Mouse (Mus musculus) heart, embryonic 13.5 days (tissue): ENCODE measurements around the gene Ist1. TPM values are rescaled to one million over a fixed set of nuclear protein-coding genes. Genes with fewer than 3 reads are reported as not detected.

ENCODE experiments used
- ATAC-seq: fragments of 200-750 bp; cut with Nextera tagmentation; 2 replicates; pipeline ENCODE4 v1.8.0; 2017; ENCODE audit warnings: moderate TSS enrichment; ENCODE audit not compliant: insufficient number of reproducible peaks, low FRiP score, low TSS enrichment; ENCODE audit errors: extremely low read depth
- H3K27ac ChIP-seq: fragments of 300-500 bp; sonication (generic); replicated peaks from 2 replicates; pipeline ENCODE4 v1.5.1; 2015; ENCODE audit warnings: moderate library complexity, mild to moderate bottlenecking, inconsistent platforms
- H3K27me3 ChIP-seq: fragments of 300-500 bp; sonication (generic); replicated peaks from 2 replicates; pipeline ENCODE4 v1.6.1; 2015; ENCODE audit warnings: mild to moderate bottlenecking, inconsistent platforms
- H3K36me3 ChIP-seq: fragments of 300-500 bp; sonication (generic); 2 replicates; pipeline ENCODE4 v1.6.1; 2015; ENCODE audit warnings: mild to moderate bottlenecking, inconsistent platforms
- H3K4me1 ChIP-seq: fragments of 300-500 bp; sonication (generic); 2 replicates; pipeline ENCODE4 v1.6.1; 2015; ENCODE audit warnings: inconsistent platforms
- H3K4me2 ChIP-seq: fragments of 300-500 bp; sonication (generic); 2 replicates; pipeline ENCODE4 v1.6.1; 2015; ENCODE audit warnings: inconsistent platforms, mild to moderate bottlenecking, moderate library complexity
- H3K4me3 ChIP-seq: fragments of 300-500 bp; sonication (generic); 2 replicates; pipeline ENCODE4 v1.5.1; 2015; ENCODE audit warnings: moderate library complexity, mild to moderate bottlenecking, inconsistent platforms
- H3K9ac ChIP-seq: fragments of 300-500 bp; sonication (generic); 2 replicates; pipeline ENCODE4 v1.6.1; 2015; ENCODE audit warnings: inconsistent platforms, mild to moderate bottlenecking, moderate library complexity
- H3K9me3 ChIP-seq: fragments of 300-500 bp; sonication (generic); 2 replicates; pipeline ENCODE4 v1.6.1; 2016; ENCODE audit warnings: inconsistent platforms
- WGBS: fragments of 180-500 bp; shearing (Covaris S2); methylation state at CpG from one replicate; pipeline ENCODE4 v1.1.7; 2015; ENCODE audit warnings: mixed read lengths; 5-methylcytosine and 5-hydroxymethylcytosine counted together
- polyA plus RNA-seq: library from polyadenylated mRNA; unstranded; fragments of >200 nt; fragmentation: Nextera tagmentation; extraction: Ambion mirVana; gene quantifications from 2 replicates; pipeline ENCODE4 v1.2.1, GENCODE M21; 2015

The Ist1 gene
- polyA plus RNA-seq, 1 experiment from 2014 or later, result 81.0 TPM

DNA sequence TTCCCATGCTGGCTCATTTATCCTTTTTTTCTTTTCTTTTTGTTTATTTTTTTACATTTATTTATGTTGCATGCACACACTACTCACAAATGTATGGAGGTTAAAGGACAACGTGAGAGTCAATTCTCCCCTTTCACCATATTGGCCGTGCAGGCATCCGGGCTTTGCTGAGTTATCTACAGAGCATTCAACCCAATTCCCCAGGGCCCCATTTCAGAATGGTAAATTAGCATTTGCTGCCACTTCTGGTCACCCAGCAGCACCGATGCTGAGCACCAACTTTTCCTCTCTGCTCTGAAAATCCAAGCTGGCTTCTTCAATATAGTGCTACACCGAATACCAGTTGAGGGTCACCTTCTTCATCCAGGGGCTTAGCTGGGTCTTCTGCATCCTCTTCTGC, 54.2 kb downstream of the Ist1 start:
- Histone ChIP-seq H3K36me3 (no peaks in the 10 kb centered on the region), H3K9me3 (no peaks in the 10 kb centered on the region), H3K4me2 (no peak overlapping the region), H3K4me3 (no peak overlapping the region), H3K27ac (no peak overlapping the region), H3K4me1 (no peaks in the 10 kb centered on the region), H3K9ac (no peak overlapping the region), H3K27me3 (peaks cover 14% of the 10 kb centered on the region)
- no peak for ATAC-seq
- WGBS, result 69% methylated on average over 5 of the region's 5 CpGs

GRCm38 (mm10) chr8:109635146-109635545, 57.9 kb downstream of the Ist1 start:
- Histone ChIP-seq H3K27ac (no peak overlapping the region), H3K4me1 (no peaks in the 10 kb centered on the region), H3K27me3 (peaks cover 5% of the 10 kb centered on the region; the same call in 1 of the 2 replicates), H3K36me3 (no peaks in the 10 kb centered on the region), H3K4me2 (no peak overlapping the region), H3K9ac (no peak overlapping the region), H3K4me3 (no peak overlapping the region), H3K9me3 (no peaks in the 10 kb centered on the region)
- 83% methylated on average over 8 of the region's 8 CpGs for WGBS
- ATAC-seq, result no peak

GRCm38 (mm10) chr8:109632498-109632897, 60.6 kb downstream of the Ist1 start:
- Histone ChIP-seq H3K4me3 (no peak overlapping the region), H3K9ac (no peak overlapping the region), H3K27me3 (0 out of 2 replicates have a peak, but pooled peaks cover 3% of the 10 kb centered on the region), H3K36me3 (no peaks in the 10 kb centered on the region), H3K4me2 (no peak overlapping the region), H3K27ac (no peak overlapping the region), H3K4me1 (no peaks in the 10 kb centered on the region), H3K9me3 (no peaks in the 10 kb centered on the region)
- WGBS, result 76% methylated on average over 5 of the region's 5 CpGs
- no peak for ATAC-seq

DNA sequence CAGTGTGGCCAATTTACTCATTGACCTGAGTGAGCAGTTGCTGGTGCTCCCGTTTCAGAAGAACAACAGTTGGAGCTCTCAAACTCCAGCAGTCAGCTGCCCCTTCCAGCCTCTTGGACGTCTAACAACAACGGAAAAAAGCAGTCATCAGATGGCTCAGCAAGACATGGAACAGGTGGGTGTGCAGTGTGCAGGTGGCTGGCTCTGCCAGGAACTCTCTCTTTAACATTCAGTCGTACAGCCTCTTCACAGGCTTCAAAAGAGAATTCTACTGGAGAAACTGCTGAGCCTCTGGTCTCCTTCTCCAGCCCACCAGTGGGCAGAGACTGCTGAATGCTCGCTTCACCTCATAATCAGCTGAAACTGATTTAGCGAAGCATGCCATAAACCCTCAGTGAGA, 64.4 kb downstream of the Ist1 start:
- 56% methylated on average over 6 of the region's 6 CpGs for WGBS
- H3K9me3 ChIP-seq, result peaks cover 11% of the 10 kb centered on the region; the same call in 1 of the 2 replicates
- H3K4me2 ChIP-seq, result no peak overlapping the region
- ATAC-seq, result no peak
- no peaks in the 10 kb centered on the region for H3K4me1 ChIP-seq
- H3K27ac ChIP-seq, result no peak overlapping the region
- 0 out of 2 replicates have a peak, but pooled peaks cover 3% of the 10 kb centered on the region for H3K27me3 ChIP-seq
- no peak overlapping the region for H3K9ac ChIP-seq
- no peak overlapping the region for H3K4me3 ChIP-seq
- H3K36me3 ChIP-seq, result no peaks in the 10 kb centered on the region

Other genes starting within 250 kb of the Ist1 start
- gene Pmfbp1, start 199.2 kb downstream of the Ist1 start, polyA plus RNA-seq, result 0.06 and 0.13 TPM in 2 replicates
- 14.3 and 14.4 TPM in 2 replicates for gene Dhx38, start 127.4 kb downstream of the Ist1 start, polyA plus RNA-seq
- 15.3 and 17.7 TPM in 2 replicates for gene Txnl4b, start 127.4 kb downstream of the Ist1 start, polyA plus RNA-seq
- gene Hp, start 114.1 kb downstream of the Ist1 start, polyA plus RNA-seq, result 0.56 and 0.61 TPM in 2 replicates
- gene Dhodh, start 84.6 kb downstream of the Ist1 start, polyA plus RNA-seq, result 33.6 and 36.7 TPM in 2 replicates
- gene Pkd1l3, start 78.7 kb downstream of the Ist1 start, polyA plus RNA-seq, result 0.06 and 0.25 TPM in 2 replicates
- gene Zfp821, start 12.3 kb upstream of the Ist1 start, polyA plus RNA-seq, result 18.4 and 19.4 TPM in 2 replicates
- 4.3 and 4.4 TPM in 2 replicates for gene Atxn1l, start 44.5 kb upstream of the Ist1 start, polyA plus RNA-seq
- 26.5 and 26.6 TPM in 2 replicates for gene Ap1g1, start 85.3 kb upstream of the Ist1 start, polyA plus RNA-seq
- gene Phlpp2, start 175.3 kb upstream of the Ist1 start, polyA plus RNA-seq, result 1.7 and 1.8 TPM in 2 replicates